Mouse (Mus musculus): ENCODE measurements around the gene Capn7. TPM values are rescaled to one million over a fixed set of nuclear protein-coding genes. Genes with fewer than 3 reads are reported as not detected.

Capn7 gene
- total and polyA plus RNA-seq, 3 experiments: 27.9 to 45.0 (median 33.3) TPM

DNA sequence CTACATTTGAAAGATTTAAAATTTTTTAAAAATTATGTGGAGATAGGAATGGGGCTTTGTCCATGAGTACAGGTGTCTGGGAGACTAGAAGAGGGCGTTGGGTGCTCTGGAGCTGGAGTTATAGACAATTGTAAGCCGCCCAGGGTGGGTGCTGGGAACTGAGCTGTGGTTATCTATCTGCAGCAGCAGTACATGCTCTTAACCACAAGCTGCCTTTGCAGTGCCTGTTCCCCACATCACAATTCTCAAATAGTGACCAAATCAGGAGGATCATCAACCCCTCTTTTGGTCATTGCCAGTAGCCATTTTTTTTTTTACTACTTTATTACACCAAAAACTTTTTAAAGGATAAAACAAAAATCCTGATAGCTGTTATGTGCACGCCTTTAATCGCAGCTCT lies 28.2 kb downstream of the Capn7 start:
- TF ChIP-seq ZNF384 (IDR thresholded peaks at IDR 0.05; ENCODE audit: low read depth, low read length) (no peak), USF2 (conservative IDR thresholded peaks at IDR 0.05; ENCODE audit: low read depth, low read length) (no peak), JUN (IDR thresholded peaks at IDR 0.05; ENCODE audit: insufficient read depth, low read depth, low read length) (no peak), SMC3 (IDR thresholded peaks at IDR 0.05; ENCODE audit: low read depth, low read length) (no peak), RAD21 (IDR thresholded peaks at IDR 0.05; ENCODE audit: low read depth, low read length) (no peak), GABPA (IDR thresholded peaks at IDR 0.05; ENCODE audit: insufficient replicate concordance, low read depth, low read length) (no peak), ZMIZ1 (IDR thresholded peaks at IDR 0.05; ENCODE audit: low read depth, low read length) (no peak), ZC3H11A (IDR thresholded peaks at IDR 0.05; ENCODE audit: low read depth, low read length) (no peak), PAX5 (IDR thresholded peaks at IDR 0.05; ENCODE audit: low read length) (no peak)
- peaks cover 33 to 86% of the 10 kb centered on the region in 2 experiments for H3K36me3 ChIP-seq (replicated peaks in 1 of 2; ENCODE audit: control insufficient read depth in 1 of 2, insufficient read depth in 1 of 2, low read length in 1 of 2)
- dilution Hi-C loops (cut with MboI; ENCODE audit: extremely low pct_ligation_motif_present, extremely low pct_unique_long_range_greater_than_20kb, low sequenced_read_pairs) (loop anchor here (25.0 kb wide), 1 partner anchor 98 kb away; no protein-coding TSS in a partner anchor), in situ Hi-C loops (cut with MboI; ENCODE audit: low pct_ligation_motif_present, low pct_unique_long_range_greater_than_20kb, low sequenced_read_pairs) (no loop called here)
- H3K79me2 ChIP-seq (replicated peaks; ENCODE audit: control insufficient read depth, extremely low read depth, insufficient read depth, poor library complexity, severe bottlenecking): no peaks in the 10 kb centered on the region
- H3K27ac ChIP-seq (ENCODE audit: insufficient read depth, low read depth): no peak overlapping the region
- peaks cover 3% of the 10 kb centered on the region for H3K9me3 ChIP-seq (replicated peaks; ENCODE audit: low read length)
- H3K4me2 ChIP-seq (ENCODE audit: insufficient read depth, low read depth, poor library complexity, severe bottlenecking): no peak overlapping the region
- H3K9ac ChIP-seq (ENCODE audit: insufficient read depth, low read depth): no peak overlapping the region
- H3K27me3 ChIP-seq (replicated peaks): no peaks in the 10 kb centered on the region
- no peak overlapping the region for H3K4me3 ChIP-seq (replicated peaks in 1 of 3; ENCODE audit: low read depth in 2 of 3, low read length in 2 of 3, poor library complexity in 1 of 3)
- H3K4me1 ChIP-seq (ENCODE audit: control insufficient read depth in 1 of 2, insufficient read depth in 2 of 2): peaks cover 0 to 15% of the 10 kb centered on the region in 2 experiments; a peak in 1 of 4 replicates
- DNase-seq (ENCODE audit: extremely low read depth): no peak

DNA sequence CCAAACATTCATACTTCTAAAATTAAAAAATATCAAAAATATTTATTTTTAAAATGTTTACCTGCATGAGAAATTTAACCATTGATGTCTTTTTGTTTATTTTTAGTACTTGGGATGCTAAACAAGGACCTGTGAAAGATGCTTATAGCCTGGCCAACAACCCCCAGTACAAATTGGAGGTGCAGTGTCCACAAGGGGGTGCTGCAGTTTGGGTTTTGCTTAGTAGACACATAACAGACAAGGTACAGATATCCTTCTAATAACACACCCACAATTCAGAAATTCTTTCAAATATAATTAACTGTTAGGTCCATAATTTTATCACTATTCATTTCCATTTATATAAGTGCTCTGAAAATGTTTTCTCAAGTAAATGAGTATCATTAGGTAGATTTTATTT lies 28.9 kb downstream of the Capn7 start:
- no peak overlapping the region for H3K4me3 ChIP-seq (replicated peaks in 1 of 3; ENCODE audit: low read depth in 2 of 3, low read length in 2 of 3, poor library complexity in 1 of 3)
- in situ Hi-C loops (cut with MboI; ENCODE audit: low pct_ligation_motif_present, low pct_unique_long_range_greater_than_20kb, low sequenced_read_pairs) (no loop called here), dilution Hi-C loops (cut with MboI; ENCODE audit: extremely low pct_ligation_motif_present, extremely low pct_unique_long_range_greater_than_20kb, low sequenced_read_pairs) (loop anchor here (25.0 kb wide), 1 partner anchor 97 kb away; no protein-coding TSS in a partner anchor)
- peaks cover 36 to 86% of the 10 kb centered on the region in 2 experiments for H3K36me3 ChIP-seq (replicated peaks in 1 of 2; ENCODE audit: control insufficient read depth in 1 of 2, insufficient read depth in 1 of 2, low read length in 1 of 2)
- no peak overlapping the region for H3K9ac ChIP-seq (ENCODE audit: insufficient read depth, low read depth)
- TF ChIP-seq CHD1 (IDR thresholded peaks at IDR 0.05; ENCODE audit: low read depth, low read length): no peak
- TF ChIP-seq RAD21 (IDR thresholded peaks at IDR 0.05; ENCODE audit: low read depth, low read length): peak; percentile 86
- peak; percentile 84 for TF ChIP-seq ZNF384 (IDR thresholded peaks at IDR 0.05; ENCODE audit: low read depth, low read length)
- TF ChIP-seq CTCF (conservative IDR thresholded peaks at IDR 0.05 in 1 of 2, IDR thresholded peaks at IDR 0.05 in 1 of 2; ENCODE audit: low read depth in 2 of 2, low read length in 2 of 2): peak; percentile 29 to 88; a peak in 3 of 4 replicates
- peak; percentile 90 for TF ChIP-seq SMC3 (IDR thresholded peaks at IDR 0.05; ENCODE audit: low read depth, low read length)
- peak; percentile 71; the same call in 1 of the 2 replicates for TF ChIP-seq MAFK (IDR thresholded peaks at IDR 0.05; ENCODE audit: insufficient replicate concordance, low read length)
- no peak for TF ChIP-seq SIN3A (IDR thresholded peaks at IDR 0.05; ENCODE audit: low read length)
- TF ChIP-seq ZC3H11A (IDR thresholded peaks at IDR 0.05; ENCODE audit: low read depth, low read length): peak; percentile 72
- H3K27me3 ChIP-seq (replicated peaks): no peaks in the 10 kb centered on the region
- peaks cover 0 to 15% of the 10 kb centered on the region in 2 experiments; a peak in 1 of 4 replicates for H3K4me1 ChIP-seq (ENCODE audit: control insufficient read depth in 1 of 2, insufficient read depth in 2 of 2)
- peak; percentile 76 for DNase-seq (ENCODE audit: extremely low read depth)
- peaks cover 3% of the 10 kb centered on the region for H3K9me3 ChIP-seq (replicated peaks; ENCODE audit: low read length)
- no peak overlapping the region for H3K27ac ChIP-seq (ENCODE audit: insufficient read depth, low read depth)
- no peak overlapping the region for H3K4me2 ChIP-seq (ENCODE audit: insufficient read depth, low read depth, poor library complexity, severe bottlenecking)
- no peaks in the 10 kb centered on the region for H3K79me2 ChIP-seq (replicated peaks; ENCODE audit: control insufficient read depth, extremely low read depth, insufficient read depth, poor library complexity, severe bottlenecking)
